Mouse (Mus musculus): ENCODE data around the gene Hbp1. TPM values are rescaled to one million over a fixed set of nuclear protein-coding genes. Genes with fewer than 3 reads are reported as not detected.

Gene Hbp1
- polyA plus RNA-seq, 1 experiment from 2014 or later = 98.5 TPM

Other genes starting within 250 kb of the Hbp1 start
- gene Gpr22, start 236.6 kb downstream of the Hbp1 start, polyA plus RNA-seq (2016; fragmentation: Nextera tagmentation; extraction: Ambion mirVana) = 9.0 and 11.4 TPM in 2 replicates
- 77.8 and 85.0 TPM in 2 replicates for gene Prkar2b, start 110.8 kb upstream of the Hbp1 start, polyA plus RNA-seq (2016; fragmentation: Nextera tagmentation; extraction: Ambion mirVana)